Mouse (Mus musculus) CH12F3 (cell line): ENCODE results near the gene Smg8.

Experiments
- in situ Hi-C: fragments of 300-500 bp; cut with MboI; formaldehyde crosslinking; loops from 2 replicates; pipeline ENCODE4 v1.14.3; 2020; ENCODE audit warnings: low sequenced_read_pairs

Gene Smg8

GRCm38 (mm10) chr11:87046968-87047367 is 39.6 kb downstream of the Smg8 start:
- in situ Hi-C loops, result no loop called here

GRCm38 (mm10) chr11:87043052-87043451 is 43.5 kb downstream of the Smg8 start:
- in situ Hi-C loops, result no loop called here

- in situ Hi-C loops, result no loop called here
Measured at GRCm38 (mm10) chr11:87039307-87039963, 47.1 kb downstream of the Smg8 start.

- in situ Hi-C loops, result no loop called here
Measured at GRCm38 (mm10) chr11:87036180-87036579, 50.4 kb downstream of the Smg8 start.

- in situ Hi-C loops, result no loop called here
Measured at GRCm38 (mm10) chr11:87028212-87028611, 58.4 kb downstream of the Smg8 start.
